Mouse (Mus musculus): ENCODE data around the gene Pacsin2. TPM values are rescaled to one million over a fixed set of nuclear protein-coding genes. Genes with fewer than 3 reads are reported as not detected.
"Not testable (repeated sequence)": the region's sequence is repeated elsewhere in the genome, so short reads cannot be mapped to it uniquely, and the experiment has no call there.

Gene Pacsin2
- polyA plus RNA-seq, 1 experiment from 2014 or later: 72.0 TPM

- Histone ChIP-seq H3K9me3 (replicated peaks) (no peaks in the 10 kb centered on the region), H3K27ac (ENCODE audit: poor library complexity, severe bottlenecking) (no peak overlapping the region), H3K36me3 (0 out of 2 replicates have a peak, but pooled peaks cover 3% of the 10 kb centered on the region), H3K9ac (0 out of 2 replicates have a peak overlapping the region, but pooled peaks have one; percentile 6), H3K4me1 (replicated peaks) (peaks cover 10% of the 10 kb centered on the region), H3K4me3 (peak overlapping the region; percentile 45), H3K4me2 (peak overlapping the region; percentile 76), H3K27me3 (replicated peaks) (peaks cover 4% of the 10 kb centered on the region; the same call in 1 of the 2 replicates)
- peak; percentile 91 for ATAC-seq (ENCODE audit: insufficient number of reproducible peaks, low FRiP score)
- WGBS: 15% methylated on average over 56 of the region's 58 CpGs
Measured at GRCm38 (mm10) chr15:83366933-83367552, 97.4 kb downstream of the Pacsin2 start.

GRCm38 (mm10) chr15:83365697-83366096 is 98.7 kb downstream of the Pacsin2 start:
- no peak overlapping the region for H3K27ac ChIP-seq (ENCODE audit: poor library complexity, severe bottlenecking)
- ATAC-seq (ENCODE audit: insufficient number of reproducible peaks, low FRiP score): no peak
- no peaks in the 10 kb centered on the region for H3K36me3 ChIP-seq
- H3K9me3 ChIP-seq (replicated peaks): no peaks in the 10 kb centered on the region
- H3K4me2 ChIP-seq: no peak overlapping the region
- peaks cover 10% of the 10 kb centered on the region for H3K4me1 ChIP-seq (replicated peaks)
- H3K9ac ChIP-seq: no peak overlapping the region
- H3K4me3 ChIP-seq: no peak overlapping the region
- H3K27me3 ChIP-seq (replicated peaks): peaks cover 4% of the 10 kb centered on the region; the same call in 1 of the 2 replicates

- no peak overlapping the region for H3K4me3 ChIP-seq
- H3K4me1 ChIP-seq (replicated peaks): peaks cover 10% of the 10 kb centered on the region
- H3K9me3 ChIP-seq (replicated peaks): no peaks in the 10 kb centered on the region
- H3K36me3 ChIP-seq: no peaks in the 10 kb centered on the region
- no peak overlapping the region for H3K9ac ChIP-seq
- peaks cover 4% of the 10 kb centered on the region; the same call in 1 of the 2 replicates for H3K27me3 ChIP-seq (replicated peaks)
- no peak for ATAC-seq (ENCODE audit: insufficient number of reproducible peaks, low FRiP score)
- WGBS: 39% methylated on average over 3 of the region's 3 CpGs
- no peak overlapping the region for H3K27ac ChIP-seq (ENCODE audit: poor library complexity, severe bottlenecking)
- no peak overlapping the region for H3K4me2 ChIP-seq
Measured at GRCm38 (mm10) chr15:83364194-83364593, 100.2 kb downstream of the Pacsin2 start.

- H3K4me3 ChIP-seq; H3K4me2 ChIP-seq; H3K9ac ChIP-seq; H3K27ac ChIP-seq (ENCODE audit: poor library complexity, severe bottlenecking); H3K27me3 ChIP-seq (replicated peaks); H3K9me3 ChIP-seq (replicated peaks); H3K36me3 ChIP-seq: not testable (repeated sequence)
- peak; percentile 81 for ATAC-seq (ENCODE audit: insufficient number of reproducible peaks, low FRiP score)
- peaks cover 10% of the 10 kb centered on the region for H3K4me1 ChIP-seq (replicated peaks)
- WGBS: 88% methylated on average over 1 of the region's 1 CpGs
Measured at GRCm38 (mm10) chr15:83362813-83363212, 101.6 kb downstream of the Pacsin2 start.

- not testable (repeated sequence) for H3K4me2 ChIP-seq; H3K9ac ChIP-seq; ATAC-seq (ENCODE audit: insufficient number of reproducible peaks, low FRiP score); H3K27ac ChIP-seq (ENCODE audit: poor library complexity, severe bottlenecking); H3K4me3 ChIP-seq; H3K4me1 ChIP-seq (replicated peaks); H3K27me3 ChIP-seq (replicated peaks); H3K36me3 ChIP-seq; H3K9me3 ChIP-seq (replicated peaks)
- WGBS: 62% methylated on average over 5 of the region's 5 CpGs
Measured at GRCm38 (mm10) chr15:83360899-83361298, 103.5 kb downstream of the Pacsin2 start.

- no peaks in the 10 kb centered on the region for H3K9me3 ChIP-seq (replicated peaks)
- H3K4me1 ChIP-seq (replicated peaks): no peaks in the 10 kb centered on the region
- H3K4me2 ChIP-seq: no peak overlapping the region
- no peak for ATAC-seq (ENCODE audit: insufficient number of reproducible peaks, low FRiP score)
- H3K36me3 ChIP-seq: no peaks in the 10 kb centered on the region
- no peak overlapping the region for H3K9ac ChIP-seq
- H3K4me3 ChIP-seq: no peak overlapping the region
- WGBS: 88% methylated on average over 3 of the region's 3 CpGs
- peaks cover 10% of the 10 kb centered on the region; the same call in 1 of the 2 replicates for H3K27me3 ChIP-seq (replicated peaks)
- H3K27ac ChIP-seq (ENCODE audit: poor library complexity, severe bottlenecking): no peak overlapping the region
Measured at GRCm38 (mm10) chr15:83360140-83360539, 104.3 kb downstream of the Pacsin2 start.

GRCm38 (mm10) chr15:83358476-83358875 is 105.9 kb downstream of the Pacsin2 start:
- H3K9ac ChIP-seq: no peak overlapping the region
- H3K27ac ChIP-seq (ENCODE audit: poor library complexity, severe bottlenecking): no peak overlapping the region
- peaks cover 10% of the 10 kb centered on the region; the same call in 1 of the 2 replicates for H3K27me3 ChIP-seq (replicated peaks)
- 71% methylated on average over 1 of the region's 1 CpGs for WGBS
- H3K9me3 ChIP-seq (replicated peaks): no peaks in the 10 kb centered on the region
- H3K4me3 ChIP-seq: no peak overlapping the region
- H3K4me2 ChIP-seq: no peak overlapping the region
- no peak for ATAC-seq (ENCODE audit: insufficient number of reproducible peaks, low FRiP score)
- H3K36me3 ChIP-seq: no peaks in the 10 kb centered on the region
- no peaks in the 10 kb centered on the region for H3K4me1 ChIP-seq (replicated peaks)

- ATAC-seq (ENCODE audit: insufficient number of reproducible peaks, low FRiP score): no peak
- no peaks in the 10 kb centered on the region for H3K27me3 ChIP-seq (replicated peaks)
- H3K9ac ChIP-seq: no peak overlapping the region
- H3K4me1 ChIP-seq (replicated peaks): peaks cover 18% of the 10 kb centered on the region
- peaks cover under 1% of the 10 kb centered on the region; the same call in 1 of the 2 replicates for H3K36me3 ChIP-seq
- H3K4me2 ChIP-seq: no peak overlapping the region
- H3K9me3 ChIP-seq (replicated peaks): no peaks in the 10 kb centered on the region
- 89% methylated on average over 4 of the region's 4 CpGs for WGBS
- H3K27ac ChIP-seq (ENCODE audit: poor library complexity, severe bottlenecking): no peak overlapping the region
- no peak overlapping the region for H3K4me3 ChIP-seq
Measured at GRCm38 (mm10) chr15:83351546-83351945, 112.9 kb downstream of the Pacsin2 start.

- peak overlapping the region; percentile 93 for H3K4me2 ChIP-seq
Measured at GRCm38 (mm10) chr15:83350859-83351258, 113.5 kb downstream of the Pacsin2 start.

GRCm38 (mm10) chr15:83349954-83350711 is 114.3 kb downstream of the Pacsin2 start, which contains the start of gene Arfgap3:
Arfgap3 (minus strand) TSS chr15:83350247.
- H3K9me3 ChIP-seq (replicated peaks): no peaks in the 10 kb centered on the region
- peak; percentile 92 for ATAC-seq (ENCODE audit: insufficient number of reproducible peaks, low FRiP score)
- under 1% methylated on average over 60 of the region's 60 CpGs for WGBS

More at GRCm38 (mm10) chr15:83350859-83351258, 113.5 kb downstream of the Pacsin2 start:
- Histone ChIP-seq H3K27me3 (replicated peaks) (no peaks in the 10 kb centered on the region), H3K27ac (ENCODE audit: poor library complexity, severe bottlenecking) (no peak overlapping the region), H3K9ac (peak overlapping the region; percentile 71; the same call in 1 of the 2 replicates), H3K4me1 (replicated peaks) (peaks cover 18% of the 10 kb centered on the region), H3K36me3 (peaks cover 8% of the 10 kb centered on the region; the same call in 1 of the 2 replicates), H3K9me3 (replicated peaks) (no peaks in the 10 kb centered on the region), H3K4me3 (no peak overlapping the region)
- 64% methylated on average over 2 of the region's 2 CpGs for WGBS
- no peak for ATAC-seq (ENCODE audit: insufficient number of reproducible peaks, low FRiP score)

More at GRCm38 (mm10) chr15:83349954-83350711, 114.3 kb downstream of the Pacsin2 start, which contains the start of gene Arfgap3:
- H3K4me1 ChIP-seq (replicated peaks): peaks cover 24% of the 10 kb centered on the region
- peak within 1 kb of the TSS; percentile 33; the same call in 1 of the 2 replicates for H3K27ac ChIP-seq (ENCODE audit: poor library complexity, severe bottlenecking)
- H3K36me3 ChIP-seq: peaks cover 8% of the 10 kb centered on the region; the same call in 1 of the 2 replicates
- peak within 1 kb of the TSS; percentile 93 for H3K4me2 ChIP-seq
- no peaks in the 10 kb centered on the region for H3K27me3 ChIP-seq (replicated peaks)
- peak within 1 kb of the TSS; percentile 85 for H3K4me3 ChIP-seq
- peak within 1 kb of the TSS; percentile 92 for H3K9ac ChIP-seq
